Mouse (Mus musculus) megakaryocyte, embryonic 14.5 days (primary cell): ENCODE results near the gene Snrk.

ENCODE experiments used
- FLI1 ChIP-seq: IDR thresholded peaks from 2 replicates; pipeline ENCODE4 v1.6.1; 2012; ENCODE audit warnings: low read length, inconsistent platforms, mixed read lengths
- GATA1 ChIP-seq: IDR thresholded peaks from 3 replicates; pipeline ENCODE4 v1.6.1; 2012; ENCODE audit warnings: mixed read lengths, low read length, inconsistent platforms, borderline replicate concordance

GRCm38 (mm10) chr9:122180105-122180504 lies 63.0 kb downstream of the Snrk start:
- TF ChIP-seq FLI1: no peak
- TF ChIP-seq GATA1: no peak
